Mouse (Mus musculus) large intestine, adult 2 months (tissue): ENCODE measurements around the gene Gm45711. TPM values are rescaled to one million over a fixed set of nuclear protein-coding genes. Genes with fewer than 3 reads are reported as not detected.
"Not testable (repeated sequence)": the region's sequence is repeated elsewhere in the genome, so short reads cannot be mapped to it uniquely, and the experiment has no call there.

Source experiments
- DNase-seq: peaks from one replicate; pipeline ENCODE4 v3.0.0-alpha.2; 2012; ENCODE audit warnings: low read depth, low spot score
- WGBS: fragments of 180-500 bp; shearing (Covaris S2); methylation state at CpG from one replicate; pipeline ENCODE4 v1.1.7; 2018; 5-methylcytosine and 5-hydroxymethylcytosine counted together
- polyA plus RNA-seq: library from polyadenylated mRNA; depleted of rRNA; stranded (reverse); fragments of >200 nt; gene quantifications from 2 replicates; pipeline ENCODE4 v1.2.3, GENCODE M21; 2012

Gene Gm45711
- polyA plus RNA-seq, 1 experiment = not detected

GRCm38 (mm10) chr8:104332665-104333631 is 23.1 kb upstream of the Gm45711 start:
- DNase-seq = no peak
- 71% methylated on average over 5 of the region's 5 CpGs for WGBS

DNA sequence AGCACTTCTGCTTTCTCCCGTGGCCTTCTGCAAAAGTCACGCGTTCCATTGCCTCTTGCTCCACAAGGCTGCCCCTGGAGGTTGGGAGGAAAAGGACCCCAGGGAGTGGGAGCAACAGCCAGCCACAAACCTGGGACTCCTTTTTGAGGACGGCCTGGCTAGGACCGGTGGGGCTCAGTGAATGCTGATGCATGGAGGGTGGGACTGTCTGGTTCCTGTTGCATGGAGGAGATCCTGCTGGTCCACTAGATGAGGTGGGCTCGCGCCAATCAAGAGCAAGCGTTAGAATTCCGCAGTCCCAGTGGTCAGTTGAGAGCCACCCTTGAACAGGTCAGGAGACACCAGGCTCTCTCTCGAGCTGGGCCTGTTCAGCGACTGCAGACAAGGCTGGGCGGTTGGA is 12.0 kb upstream of the Gm45711 start, which contains the start of gene Cmtm2b:
Gene Cmtm2b, plus strand, starts transcription at position 301 of the 400 bp plus-strand sequence.
- 81% methylated on average over 12 of the region's 12 CpGs for WGBS
- DNase-seq = not testable (repeated sequence)

GRCm38 (mm10) chr8:104321267-104321666 is 11.4 kb upstream of the Gm45711 start, which contains the start of gene Gm11020:
Gm11020 (plus strand) TSS chr8:104321567.
- DNase-seq = not testable (repeated sequence)
- WGBS = 75% methylated on average over 11 of the region's 11 CpGs

DNA sequence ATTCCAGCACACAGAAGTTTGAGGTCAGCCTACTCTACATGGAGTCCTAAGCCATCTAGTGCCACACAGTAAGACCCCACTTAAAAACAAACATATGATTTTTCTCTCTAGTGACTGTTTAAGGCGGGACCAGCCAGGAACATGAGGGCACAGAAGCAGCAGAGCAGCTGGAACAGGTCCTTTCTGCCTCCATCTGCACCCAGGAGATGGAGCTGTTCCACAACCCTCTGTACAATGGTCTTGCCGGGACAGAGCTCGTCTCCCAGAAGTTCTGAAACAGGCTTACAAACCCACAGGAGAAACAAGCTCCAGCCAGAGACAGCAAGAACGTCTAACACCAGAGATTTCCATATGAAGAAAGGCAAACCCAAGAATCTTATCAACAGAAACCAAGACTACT is 3.4 kb upstream of the Gm45711 start:
- no peak for DNase-seq
- 40% methylated on average over 4 of the region's 4 CpGs for WGBS

DNA sequence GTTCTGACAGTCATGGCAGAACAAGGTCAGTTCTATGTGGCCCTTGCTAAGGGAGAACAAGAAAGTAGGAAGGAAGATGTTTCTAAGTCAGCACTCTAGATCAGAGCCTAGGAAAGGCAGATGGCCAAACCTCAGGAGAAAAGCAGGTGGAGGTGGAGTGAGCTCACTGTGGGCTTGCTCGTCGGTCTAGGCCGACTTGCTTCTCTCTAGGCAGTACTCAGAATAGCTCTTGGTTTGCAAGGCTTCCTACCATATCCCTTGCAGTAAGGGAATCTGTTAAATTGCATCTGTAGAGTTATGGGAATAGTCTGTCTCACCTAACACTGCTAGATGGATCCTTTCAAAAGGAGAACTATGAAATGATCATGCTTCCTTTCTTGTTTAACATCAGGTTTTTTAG is 2.1 kb upstream of the Gm45711 start:
- 90% methylated on average over 3 of the region's 3 CpGs for WGBS
- DNase-seq = not testable (repeated sequence)

GRCm38 (mm10) chr8:104308341-104308740 is 1.5 kb downstream of the Gm45711 start:
- 27% methylated on average over 6 of the region's 6 CpGs for WGBS
- not testable (repeated sequence) for DNase-seq

GRCm38 (mm10) chr8:104304962-104305361 is 4.9 kb downstream of the Gm45711 start:
- DNase-seq = no peak
- WGBS = 78% methylated on average over 11 of the region's 11 CpGs

GRCm38 (mm10) chr8:104302536-104302935 is 7.3 kb downstream of the Gm45711 start:
- not testable (repeated sequence) for DNase-seq
- WGBS = 95% methylated on average over 4 of the region's 4 CpGs

DNA sequence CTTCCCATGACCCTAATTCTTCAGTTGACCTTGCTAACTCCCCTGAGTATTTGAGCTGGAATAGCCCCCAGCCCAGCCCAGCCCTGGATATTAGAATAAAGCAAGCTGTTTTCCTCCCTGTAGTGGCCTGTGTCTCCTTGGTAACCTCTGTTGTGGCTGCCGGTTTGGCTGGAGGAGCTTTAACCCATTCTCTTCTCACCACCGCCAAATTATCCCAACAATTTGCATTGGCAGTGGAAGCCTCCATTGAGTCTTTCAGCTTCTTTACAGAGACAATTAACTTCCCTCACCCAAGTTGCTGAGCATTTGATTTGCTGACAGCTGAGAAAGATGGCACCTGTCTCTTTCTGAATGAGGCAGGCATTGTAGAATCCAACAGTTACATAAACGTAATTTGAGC is 8.3 kb downstream of the Gm45711 start:
- 19% methylated on average over 3 of the region's 3 CpGs for WGBS
- not testable (repeated sequence) for DNase-seq

GRCm38 (mm10) chr8:104294396-104294795 is 15.5 kb downstream of the Gm45711 start:
- DNase-seq = no peak
- 71% methylated on average over 1 of the region's 1 CpGs for WGBS

GRCm38 (mm10) chr8:104293081-104293480 is 16.8 kb downstream of the Gm45711 start, which contains the start of gene Cmtm2a:
Cmtm2a (minus strand) TSS chr8:104293181.
- WGBS = 87% methylated on average over 12 of the region's 12 CpGs

GRCm38 (mm10) chr8:104268937-104269440 is 40.9 kb downstream of the Gm45711 start:
- WGBS = 75% methylated on average over 6 of the region's 6 CpGs

More at GRCm38 (mm10) chr8:104293081-104293480, 16.8 kb downstream of the Gm45711 start, which contains the start of gene Cmtm2a:
- DNase-seq = not testable (repeated sequence)

DNA sequence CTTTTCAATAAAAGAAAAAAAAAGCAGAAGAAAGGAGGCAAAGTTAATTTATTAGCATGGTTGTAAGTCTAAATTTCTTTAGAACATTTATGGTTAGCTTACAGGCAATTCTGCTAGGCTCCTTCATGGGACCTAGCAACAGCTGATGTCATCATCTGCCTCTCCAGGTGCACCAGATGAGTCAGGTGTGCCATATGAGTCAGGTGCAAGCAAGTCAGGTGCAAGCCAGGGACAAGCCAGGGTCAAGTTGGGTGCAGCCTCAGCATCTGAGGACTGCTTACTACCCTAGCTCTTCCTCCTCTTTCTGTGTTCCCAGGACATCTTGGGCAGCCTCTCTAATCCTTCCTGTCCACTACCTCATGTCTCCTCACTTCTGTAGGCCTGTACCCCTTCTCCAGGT is 41.5 kb downstream of the Gm45711 start:
- no peak for DNase-seq

More at GRCm38 (mm10) chr8:104268937-104269440, 40.9 kb downstream of the Gm45711 start:
- no peak for DNase-seq

DNA sequence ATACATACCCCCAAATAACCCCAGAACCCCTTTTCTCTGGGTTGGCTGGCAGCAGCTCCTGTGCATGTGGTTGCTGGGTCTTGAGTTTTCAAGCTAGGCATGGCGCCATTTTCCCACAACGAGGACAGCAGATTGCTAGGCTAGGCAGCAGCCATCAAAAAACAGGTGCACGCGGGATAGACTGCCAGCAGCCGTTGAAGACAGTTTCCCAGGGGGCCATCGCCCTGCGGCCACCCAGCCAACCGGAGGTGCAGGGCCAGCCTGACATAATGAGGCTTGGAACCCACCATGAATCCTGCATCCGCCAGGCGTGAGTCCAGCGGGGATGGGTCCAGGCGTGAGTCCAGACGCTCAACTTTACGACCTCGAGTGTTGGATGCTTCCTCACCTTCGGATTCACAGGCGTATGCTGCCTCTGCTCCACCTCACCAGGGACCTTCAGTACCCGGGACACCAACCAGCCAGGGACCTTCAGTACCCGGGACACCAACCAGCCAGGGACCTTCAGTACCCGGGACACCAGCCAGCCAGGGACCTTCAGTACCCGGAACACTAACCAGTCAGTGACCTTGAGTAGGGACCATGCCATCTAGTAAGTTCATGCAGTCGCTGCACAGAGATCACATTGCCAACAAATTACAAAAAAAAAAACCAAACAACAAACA is 45.5 kb downstream of the Gm45711 start:
- not testable (repeated sequence) for DNase-seq
- 97% methylated on average over 22 of the region's 22 CpGs for WGBS

DNA sequence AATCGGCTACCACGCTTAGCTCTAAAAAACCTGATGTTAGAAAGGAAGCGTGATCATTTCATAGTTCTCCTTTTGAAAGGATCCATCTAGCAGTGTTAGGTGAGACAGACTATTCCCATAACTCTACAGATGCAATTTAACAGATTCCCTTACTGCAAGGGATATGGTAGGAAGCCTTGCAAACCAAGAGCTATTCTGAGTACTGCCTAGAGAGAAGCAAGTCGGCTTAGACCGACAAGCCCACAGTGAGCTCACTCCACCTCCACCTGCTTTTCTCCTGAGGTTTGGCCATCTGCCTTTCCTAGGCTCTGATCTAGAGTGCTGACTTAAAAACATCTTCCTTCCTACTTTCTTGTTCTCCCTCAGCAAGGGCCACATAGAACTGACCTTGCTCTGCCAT is 48.1 kb downstream of the Gm45711 start:
- DNase-seq = not testable (repeated sequence)
- WGBS = 93% methylated on average over 5 of the region's 5 CpGs

DNA sequence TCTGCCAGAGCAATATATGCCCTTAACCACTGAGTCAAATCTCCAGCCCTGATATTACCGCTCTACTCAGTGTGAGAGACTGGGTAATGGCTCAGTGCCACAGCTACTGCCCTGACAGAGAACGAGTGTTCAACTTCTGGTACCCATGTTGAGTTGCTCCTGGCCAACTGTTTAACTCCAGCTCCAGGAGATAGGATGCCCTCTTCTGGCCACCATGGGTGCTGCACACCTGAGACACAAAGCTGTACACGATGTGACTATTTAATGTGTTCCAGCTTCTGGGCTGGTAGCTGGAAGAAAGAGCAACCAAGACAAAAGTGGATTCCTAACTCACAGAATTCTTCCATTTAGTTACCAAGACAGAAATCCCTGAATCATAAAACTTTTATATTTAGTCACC is 56.9 kb downstream of the Gm45711 start:
- no peak for DNase-seq
- 91% methylated on average over 3 of the region's 3 CpGs for WGBS

DNA sequence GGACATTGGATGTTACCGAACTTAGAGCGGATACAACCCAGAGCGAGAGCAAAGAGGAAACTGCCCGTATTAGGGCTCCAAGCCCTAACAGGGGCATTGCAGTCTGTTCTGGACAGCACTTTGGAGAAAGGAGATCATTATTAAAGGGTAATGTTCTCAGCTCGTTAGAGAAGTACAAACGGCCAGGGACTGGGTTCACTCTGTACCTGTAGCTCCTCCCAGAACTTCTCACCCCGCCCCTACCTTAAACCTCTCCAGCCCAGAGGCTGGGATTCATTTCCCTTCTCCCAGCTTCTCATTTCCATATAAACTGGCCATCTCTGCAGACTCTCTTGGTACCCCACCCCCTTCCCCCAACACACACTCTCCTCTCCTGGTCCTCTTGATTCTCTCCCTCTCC is 58.4 kb downstream of the Gm45711 start:
- WGBS = under 1% methylated on average over 7 of the region's 7 CpGs
- no peak for DNase-seq

DNA sequence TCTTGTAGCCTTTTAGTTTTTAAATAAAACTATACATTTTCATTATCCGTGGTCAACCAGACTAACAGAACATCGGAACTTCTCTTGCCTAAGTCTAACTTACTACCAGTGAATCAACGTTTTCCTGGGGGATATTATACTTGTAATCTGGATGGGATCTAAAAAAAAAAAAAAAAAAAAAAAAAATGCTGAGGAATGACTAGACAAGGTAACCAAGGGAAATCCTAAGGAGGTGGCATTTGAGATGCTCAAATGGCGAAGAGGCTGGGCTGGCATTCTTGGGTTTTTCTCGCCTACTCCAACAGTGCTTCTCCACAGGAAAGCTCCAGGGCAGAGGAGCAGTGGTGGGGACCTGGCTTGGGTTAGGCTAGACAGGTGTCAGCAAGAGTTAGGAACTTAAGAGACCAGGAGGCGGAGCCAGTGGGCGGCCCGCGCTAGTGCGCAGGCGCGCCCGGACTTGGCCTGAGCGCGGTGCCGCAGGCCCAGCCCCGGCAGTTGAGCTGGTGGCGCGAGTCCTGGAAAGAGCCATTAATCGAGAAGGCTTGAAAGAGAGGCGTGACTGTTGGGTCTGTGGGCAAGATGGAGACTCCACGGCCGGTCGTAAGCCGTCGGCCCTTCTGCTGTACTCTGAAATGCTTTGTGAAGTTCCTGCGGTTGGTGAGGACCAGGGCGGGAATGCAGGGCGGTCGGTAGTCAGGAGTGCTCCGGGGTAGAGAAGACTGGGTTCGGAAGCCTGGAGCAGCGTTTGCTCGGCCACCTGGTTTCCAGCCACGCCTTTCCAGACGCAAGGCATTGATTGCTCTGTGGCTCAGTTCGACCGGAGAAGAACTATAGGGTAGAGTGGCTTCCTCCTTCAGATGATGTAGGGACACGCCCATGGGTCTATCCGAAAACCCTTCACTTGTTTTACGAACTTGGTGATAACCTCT is 59.2 kb downstream of the Gm45711 start, which contains the start of gene Cklf:
Gene Cklf, plus strand, starts transcription at position 423 of the 929 bp plus-strand sequence.
- WGBS = 4% methylated on average over 41 of the region's 41 CpGs
- peak; percentile 70 for DNase-seq

- 85% methylated on average over 7 of the region's 7 CpGs for WGBS
- DNase-seq = no peak
These were observed 60.4 kb downstream of the Gm45711 start for GRCm38 (mm10) chr8:104249442-104249996.
